Mouse (Mus musculus): Measurements from ENCODE around the gene Cmpk1. TPM values are rescaled to one million over a fixed set of nuclear protein-coding genes. Genes with fewer than 3 reads are reported as not detected.
"Not testable (repeated sequence)": the region's sequence is repeated elsewhere in the genome, so short reads cannot be mapped to it uniquely, and the experiment has no call there.

The Cmpk1 gene
- polyA plus RNA-seq (2012; ENCODE audit: insufficient read depth, insufficient read length, missing spikeins) = 137 and 158 TPM in 2 replicates

- Histone ChIP-seq H3K27ac (replicated peaks; ENCODE audit: low read depth, low read length) (peak within 1 kb of the TSS; percentile 99), H3K4me1 (ENCODE audit: control insufficient read depth, insufficient read depth, insufficient read length, low read length) (peaks cover 3% of the 10 kb centered on the region), H3K4me3 (ENCODE audit: insufficient read depth, low read depth, low read length) (peak within 1 kb of the TSS; percentile 96)
Observed at GRCm38 (mm10) chr4:114986591-114987432, at the start of gene Cmpk1. TSS of gene Cmpk1 (minus strand) at chr4:114987241.

- no peak overlapping the region for H3K4me3 ChIP-seq (ENCODE audit: insufficient read depth, low read depth, low read length)
- no peak overlapping the region for H3K27ac ChIP-seq (replicated peaks; ENCODE audit: low read depth, low read length)
Observed at GRCm38 (mm10) chr4:115035043-115035442, 48.0 kb upstream of the Cmpk1 start.

GRCm38 (mm10) chr4:115019997-115020396, 33.0 kb upstream of the Cmpk1 start:
- no peak overlapping the region for H3K27ac ChIP-seq (replicated peaks; ENCODE audit: low read depth, low read length)
- H3K4me1 ChIP-seq (ENCODE audit: control insufficient read depth, insufficient read depth, insufficient read length, low read length) = no peaks in the 10 kb centered on the region

More at GRCm38 (mm10) chr4:115035043-115035442, 48.0 kb upstream of the Cmpk1 start:
- H3K4me1 ChIP-seq (ENCODE audit: control insufficient read depth, insufficient read depth, insufficient read length, low read length) = no peaks in the 10 kb centered on the region

DNA sequence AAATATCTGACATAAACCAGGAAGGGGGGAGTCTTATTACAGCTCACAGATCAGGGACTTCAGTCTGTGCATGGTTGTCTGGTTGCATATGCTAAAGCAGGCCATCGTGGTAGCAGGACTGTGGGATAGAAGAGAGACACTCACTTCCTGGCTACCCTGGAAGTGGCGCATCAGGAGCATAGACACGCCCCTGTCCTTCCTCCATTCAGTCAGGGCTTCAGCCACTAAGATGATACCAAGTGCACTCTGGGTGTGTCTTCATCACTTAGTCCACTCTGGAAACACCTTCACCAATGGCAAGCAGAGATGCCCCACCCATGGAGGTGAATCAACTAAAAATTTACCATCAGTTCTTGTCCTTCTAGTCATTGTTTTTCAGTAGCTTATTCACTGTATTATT, 27.2 kb upstream of the Cmpk1 start:
- H3K4me1 ChIP-seq (ENCODE audit: control insufficient read depth, insufficient read depth, insufficient read length, low read length) = no peaks in the 10 kb centered on the region
- no peak overlapping the region for H3K4me3 ChIP-seq (ENCODE audit: insufficient read depth, low read depth, low read length)
- no peak overlapping the region for H3K27ac ChIP-seq (replicated peaks; ENCODE audit: low read depth, low read length)

More at GRCm38 (mm10) chr4:115019997-115020396, 33.0 kb upstream of the Cmpk1 start:
- H3K4me3 ChIP-seq (ENCODE audit: insufficient read depth, low read depth, low read length) = no peak overlapping the region

GRCm38 (mm10) chr4:115000429-115000795, 13.4 kb upstream of the Cmpk1 start:
- H3K27ac ChIP-seq (replicated peaks; ENCODE audit: low read depth, low read length) = no peak overlapping the region
- H3K4me3 ChIP-seq (ENCODE audit: insufficient read depth, low read depth, low read length) = peak overlapping the region; percentile 66
- H3K4me1 ChIP-seq (ENCODE audit: control insufficient read depth, insufficient read depth, insufficient read length, low read length) = no peaks in the 10 kb centered on the region

- H3K4me3 ChIP-seq (ENCODE audit: insufficient read depth, low read depth, low read length) = peak within 1 kb of the TSS; percentile 78
- H3K4me1 ChIP-seq (ENCODE audit: control insufficient read depth, insufficient read depth, insufficient read length, low read length) = no peaks in the 10 kb centered on the region
Observed at GRCm38 (mm10) chr4:114999773-115000428, 12.9 kb upstream of the Cmpk1 start, which contains the start of gene Stil. TSS of gene Stil (plus strand) at chr4:115000159.

GRCm38 (mm10) chr4:114999445-114999772, 12.4 kb upstream of the Cmpk1 start:
- Histone ChIP-seq H3K27ac (replicated peaks; ENCODE audit: low read depth, low read length) (peak overlapping the region; percentile 92), H3K4me1 (ENCODE audit: control insufficient read depth, insufficient read depth, insufficient read length, low read length) (no peaks in the 10 kb centered on the region), H3K4me3 (ENCODE audit: insufficient read depth, low read depth, low read length) (peak overlapping the region; percentile 78)

More at GRCm38 (mm10) chr4:114999773-115000428, 12.9 kb upstream of the Cmpk1 start, which contains the start of gene Stil:
- peak within 1 kb of the TSS; percentile 92 for H3K27ac ChIP-seq (replicated peaks; ENCODE audit: low read depth, low read length)

DNA sequence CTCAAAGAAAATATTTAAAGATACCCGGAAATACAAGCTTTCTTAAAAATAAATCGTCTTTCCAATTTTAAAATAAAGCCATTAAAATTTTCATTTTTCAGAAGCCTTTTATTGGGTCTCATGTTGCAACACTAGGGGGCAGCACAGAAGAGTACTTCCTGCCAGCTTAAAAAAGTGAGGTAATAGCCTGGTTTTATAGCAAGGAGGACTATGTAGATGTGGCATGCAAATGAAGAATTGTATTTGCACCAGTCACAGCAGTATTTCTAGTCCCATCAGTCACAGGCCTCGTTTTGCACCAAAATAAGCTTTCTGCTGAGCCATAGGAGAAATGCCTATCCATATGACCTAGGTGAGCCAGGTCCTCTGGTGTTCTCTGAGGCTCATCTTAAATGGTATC, 10.0 kb upstream of the Cmpk1 start:
- Histone ChIP-seq H3K4me3 (ENCODE audit: insufficient read depth, low read depth, low read length) (no peak overlapping the region), H3K27ac (replicated peaks; ENCODE audit: low read depth, low read length) (no peak overlapping the region), H3K4me1 (ENCODE audit: control insufficient read depth, insufficient read depth, insufficient read length, low read length) (no peaks in the 10 kb centered on the region)

DNA sequence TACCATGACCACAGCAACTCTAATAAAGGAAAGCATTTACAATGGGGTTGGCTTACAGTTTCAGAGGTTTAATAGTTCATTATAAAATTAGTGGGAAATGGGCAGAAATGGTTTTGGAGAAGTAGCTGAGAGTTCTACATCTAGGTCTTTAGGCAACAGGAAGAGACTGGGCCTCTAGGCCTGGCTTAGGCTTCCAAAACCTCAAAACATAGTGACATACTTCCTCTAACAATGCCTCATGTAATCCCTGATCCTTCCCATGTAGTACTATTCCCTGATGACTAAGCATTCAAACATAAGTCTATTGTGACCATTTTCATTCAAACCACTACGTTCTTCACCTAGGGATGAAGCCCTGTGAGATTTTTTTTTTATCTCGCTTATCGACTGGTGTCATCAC, 7.2 kb upstream of the Cmpk1 start:
- Histone ChIP-seq H3K4me3 (ENCODE audit: insufficient read depth, low read depth, low read length) (no peak overlapping the region), H3K27ac (replicated peaks; ENCODE audit: low read depth, low read length) (no peak overlapping the region), H3K4me1 (ENCODE audit: control insufficient read depth, insufficient read depth, insufficient read length, low read length) (no peaks in the 10 kb centered on the region)

DNA sequence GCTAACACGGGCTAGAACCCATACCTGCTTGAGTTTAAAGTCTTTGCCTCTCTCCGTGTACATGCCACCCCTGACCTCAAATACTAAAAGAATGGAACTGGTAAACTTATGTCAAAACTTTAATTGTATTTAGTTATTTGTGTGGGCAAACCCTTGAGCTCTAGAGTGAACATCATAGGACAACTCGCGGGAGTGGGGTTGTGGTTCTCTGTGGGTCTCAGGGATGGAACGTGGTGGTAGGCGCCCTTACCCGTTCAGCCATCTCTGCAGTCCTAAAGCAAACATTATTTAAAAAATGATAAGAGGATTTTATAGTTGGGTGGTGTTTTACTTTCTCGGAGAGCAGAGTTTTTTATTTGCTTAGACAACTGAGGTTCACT, 840 bp downstream of the Cmpk1 start:
- Histone ChIP-seq H3K27ac (replicated peaks; ENCODE audit: low read depth, low read length) (peak overlapping the region; percentile 99), H3K4me1 (ENCODE audit: control insufficient read depth, insufficient read depth, insufficient read length, low read length) (peaks cover 3% of the 10 kb centered on the region), H3K4me3 (ENCODE audit: insufficient read depth, low read depth, low read length) (peak overlapping the region; percentile 96)

- Histone ChIP-seq H3K27ac (replicated peaks; ENCODE audit: low read depth, low read length) (no peak overlapping the region), H3K4me1 (ENCODE audit: control insufficient read depth, insufficient read depth, insufficient read length, low read length) (peaks cover 3% of the 10 kb centered on the region)
Observed at GRCm38 (mm10) chr4:114983020-114983419, 4.0 kb downstream of the Cmpk1 start.

DNA sequence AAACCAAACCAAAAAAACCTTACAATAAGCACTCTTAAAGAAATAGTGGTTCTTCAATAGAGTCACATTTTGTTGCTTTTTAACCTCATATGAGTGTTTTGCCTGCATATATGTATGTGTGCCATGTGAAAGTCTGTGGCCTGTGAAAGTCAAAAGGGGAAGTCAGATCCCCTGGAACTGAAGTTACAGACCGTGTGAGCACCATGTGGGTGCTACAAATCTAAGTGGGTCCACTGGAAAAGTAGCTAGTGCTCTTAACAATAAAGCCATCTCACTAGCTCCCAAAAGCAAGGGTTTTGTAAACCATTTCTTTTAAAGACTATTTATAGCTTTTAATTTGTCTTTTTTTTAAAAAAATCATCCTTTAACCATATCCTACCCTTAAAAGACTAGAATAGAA, 4.4 kb downstream of the Cmpk1 start:
- peaks cover 4% of the 10 kb centered on the region for H3K4me1 ChIP-seq (ENCODE audit: control insufficient read depth, insufficient read depth, insufficient read length, low read length)
- no peak overlapping the region for H3K4me3 ChIP-seq (ENCODE audit: insufficient read depth, low read depth, low read length)
- no peak overlapping the region for H3K27ac ChIP-seq (replicated peaks; ENCODE audit: low read depth, low read length)

More at GRCm38 (mm10) chr4:114983020-114983419, 4.0 kb downstream of the Cmpk1 start:
- no peak overlapping the region for H3K4me3 ChIP-seq (ENCODE audit: insufficient read depth, low read depth, low read length)

DNA sequence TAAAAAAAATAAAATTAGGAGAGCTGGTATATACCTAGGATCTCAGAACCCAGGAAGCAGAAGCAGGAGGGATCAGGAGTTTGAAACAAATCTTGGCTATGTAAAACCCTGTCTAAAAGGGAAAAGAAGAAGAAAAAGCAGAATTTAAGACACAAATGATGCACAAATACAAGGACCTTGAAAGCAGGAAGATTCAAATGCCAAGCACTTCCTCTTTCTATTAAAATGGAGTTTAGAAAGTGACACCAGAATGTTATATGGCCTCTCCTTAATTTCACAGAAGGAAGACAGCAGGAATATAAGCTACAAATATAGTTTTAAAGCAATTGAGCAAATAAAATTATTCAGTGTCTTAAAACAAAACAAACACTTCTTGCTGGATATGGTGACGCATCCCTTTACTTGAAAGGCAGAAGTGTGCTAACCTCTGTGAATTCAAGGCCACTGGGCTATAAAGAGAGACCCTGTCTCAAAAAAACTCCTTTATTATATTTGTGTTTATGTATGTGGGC, 13.8 kb downstream of the Cmpk1 start:
- H3K4me3 ChIP-seq (ENCODE audit: insufficient read depth, low read depth, low read length) = no peak overlapping the region

GRCm38 (mm10) chr4:114970736-114971135, 16.3 kb downstream of the Cmpk1 start:
- H3K4me3 ChIP-seq (ENCODE audit: insufficient read depth, low read depth, low read length) = no peak overlapping the region
- H3K4me1 ChIP-seq (ENCODE audit: control insufficient read depth, insufficient read depth, insufficient read length, low read length) = peaks cover 5% of the 10 kb centered on the region; the same call in 1 of the 2 replicates
- H3K27ac ChIP-seq (replicated peaks; ENCODE audit: low read depth, low read length) = no peak overlapping the region

More for the DNA sequence above, 13.8 kb downstream of the Cmpk1 start:
- Histone ChIP-seq H3K4me1 (ENCODE audit: control insufficient read depth, insufficient read depth, insufficient read length, low read length) (peaks cover 6% of the 10 kb centered on the region; the same call in 1 of the 2 replicates), H3K27ac (replicated peaks; ENCODE audit: low read depth, low read length) (no peak overlapping the region)

GRCm38 (mm10) chr4:114960881-114961280, 26.2 kb downstream of the Cmpk1 start:
- H3K4me3 ChIP-seq (ENCODE audit: insufficient read depth, low read depth, low read length); H3K27ac ChIP-seq (replicated peaks; ENCODE audit: low read depth, low read length); H3K4me1 ChIP-seq (ENCODE audit: control insufficient read depth, insufficient read depth, insufficient read length, low read length): not testable (repeated sequence)
